Mouse (Mus musculus) spleen, adult 2 months (tissue): ENCODE data around the gene Rbsn.

Experiments used
- CTCF ChIP-seq: fragments of 200-500 bp; IDR thresholded peaks from 2 replicates; pipeline ENCODE4 v1.5.1; 2011; ENCODE audit warnings: mild to moderate bottlenecking, inconsistent platforms; ENCODE audit not compliant: insufficient read depth, insufficient read length, insufficient replicate concordance; ENCODE audit errors: extremely low read depth
- POLR2A ChIP-seq: fragments of 200-500 bp; IDR thresholded peaks from 2 replicates; pipeline ENCODE4 v1.6.1; 2011; ENCODE audit warnings: low read depth, low read length, inconsistent platforms

DNA sequence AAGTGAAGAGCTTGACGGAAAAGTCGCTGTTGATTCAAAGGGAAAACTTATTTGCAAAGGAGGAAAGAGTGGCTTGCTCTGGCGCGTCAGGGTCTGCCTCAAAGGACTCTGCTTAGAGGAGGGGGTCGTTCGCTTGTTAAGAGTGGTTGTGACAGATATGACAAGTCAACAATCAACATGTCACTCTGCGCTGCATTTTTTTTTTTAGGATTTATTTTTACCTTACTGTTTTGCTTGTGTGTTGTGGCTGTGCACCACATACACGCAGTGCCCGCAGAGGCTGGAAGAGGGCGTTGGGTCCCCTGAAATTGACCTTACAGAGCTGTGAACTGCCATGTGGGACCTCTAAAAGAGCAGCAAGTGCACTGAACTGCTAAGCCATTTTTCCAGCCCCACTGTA, 30.5 kb downstream of the Rbsn start:
- TF ChIP-seq POLR2A (no peak), CTCF (no peak)
